ENCODE assay signal across 16 mouse cellular contexts in the genomic region with DNA sequence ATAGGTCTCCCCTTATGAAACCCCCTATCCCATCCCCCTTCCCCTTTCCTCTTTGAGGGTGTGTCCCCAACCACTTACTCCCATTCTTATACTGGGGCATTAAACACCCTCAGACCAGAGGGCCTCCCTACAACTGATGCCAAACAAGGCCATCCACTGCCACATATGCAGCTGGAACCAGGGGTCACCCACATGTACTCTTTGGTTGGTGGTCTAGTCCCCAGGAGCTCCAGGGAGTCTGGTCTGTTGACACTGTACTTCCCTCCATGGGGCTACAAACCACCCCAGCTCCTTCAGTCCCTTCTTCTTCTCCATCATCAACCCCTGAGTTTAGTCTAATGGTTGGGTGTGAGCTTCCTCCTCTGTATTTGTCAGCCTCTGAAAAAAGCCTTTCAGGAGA.
"Had no signal": no experiment of that assay in that cellular context is flagged by ENCODE, and none has a peak within 500 bp of the region (broad histone marks: within the 10 kb centered on the region; RNA-seq: fewer than 3 reads in every experiment).

No protein-coding gene starts in this region.

- H3K27me3 ChIP-seq: neural tube, embryonic 13.5 days; neural tube, embryonic 15.5 days; stomach, embryonic 15.5 days had no signal

- H3K36me3 ChIP-seq: neural tube, embryonic 13.5 days; neural tube, embryonic 15.5 days; stomach, embryonic 15.5 days had no signal

- H3K4me2 ChIP-seq: neural tube, embryonic 13.5 days; neural tube, embryonic 15.5 days; stomach, embryonic 15.5 days had no signal

- DNase-seq: retina, postnatal 1 day; right cerebral cortex, adult 18-20 months; right cerebral cortex, postnatal 14 days; right cerebral cortex, postnatal 25 days; right cerebral cortex, postnatal 4 days; spleen, adult 18-20 months; thymus, adult 18-20 months; thymus, adult 2 months; thymus, postnatal 14 days; thymus, postnatal 25 days; thymus, postnatal 36 days; thymus, postnatal 4 days had no signal

- H3K9me3 ChIP-seq: neural tube, embryonic 13.5 days; neural tube, embryonic 15.5 days; stomach, embryonic 15.5 days had no signal

- H3K4me1 ChIP-seq: neural tube, embryonic 13.5 days; neural tube, embryonic 15.5 days; stomach, embryonic 15.5 days had no signal

- H3K9ac ChIP-seq: neural tube, embryonic 13.5 days; neural tube, embryonic 15.5 days; stomach, embryonic 15.5 days had no signal

- H3K4me3 ChIP-seq: neural tube, embryonic 13.5 days; neural tube, embryonic 15.5 days; stomach, embryonic 15.5 days had no signal

- H3K27ac ChIP-seq: neural tube, embryonic 13.5 days; neural tube, embryonic 15.5 days; stomach, embryonic 15.5 days; stomach, postnatal 0 days had no signal
